Mouse (Mus musculus): ENCODE data around the gene Exoc3l4.

The Exoc3l4 gene

DNA sequence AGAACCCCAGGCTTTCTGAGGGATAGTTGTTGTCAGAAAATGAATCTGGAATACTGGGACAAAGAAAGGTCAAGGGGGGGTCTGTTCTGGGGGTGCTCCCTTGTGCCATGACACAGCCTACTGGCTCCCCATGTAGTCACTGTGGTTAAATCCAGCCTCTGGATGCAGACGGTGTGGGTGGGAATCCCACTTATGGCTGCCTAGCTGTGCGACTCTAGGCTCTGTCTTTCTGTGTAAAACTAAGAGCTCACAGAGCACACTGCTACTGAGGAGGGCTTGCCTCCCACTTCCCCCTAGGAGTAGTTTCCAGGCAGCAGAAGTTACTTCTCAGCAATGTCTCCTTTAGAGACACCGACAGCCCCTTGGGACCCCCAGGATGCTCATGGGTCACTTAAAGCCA is 19.4 kb downstream of the Exoc3l4 start:
- DNase-seq = no peak

DNA sequence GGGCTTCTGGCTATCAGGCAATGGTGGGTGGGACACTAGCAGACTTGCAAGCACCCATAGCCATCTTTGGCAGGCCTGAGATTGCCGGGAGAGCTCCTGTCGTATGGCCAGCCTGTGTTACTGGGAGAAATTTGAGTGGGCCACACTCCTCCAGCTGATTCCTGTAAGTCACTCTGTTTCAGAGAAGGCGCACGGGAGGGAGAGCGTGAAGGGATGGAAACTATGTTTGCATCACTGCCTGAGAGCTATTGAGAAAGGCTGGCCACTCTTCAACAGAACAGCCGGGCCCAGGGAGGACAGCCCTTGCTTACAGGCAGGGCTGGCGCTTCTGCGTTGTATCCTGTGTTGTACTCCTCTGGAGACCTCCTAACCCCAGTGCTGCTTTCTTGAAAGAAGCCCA is 19.8 kb downstream of the Exoc3l4 start:
- no peak for DNase-seq

DNA sequence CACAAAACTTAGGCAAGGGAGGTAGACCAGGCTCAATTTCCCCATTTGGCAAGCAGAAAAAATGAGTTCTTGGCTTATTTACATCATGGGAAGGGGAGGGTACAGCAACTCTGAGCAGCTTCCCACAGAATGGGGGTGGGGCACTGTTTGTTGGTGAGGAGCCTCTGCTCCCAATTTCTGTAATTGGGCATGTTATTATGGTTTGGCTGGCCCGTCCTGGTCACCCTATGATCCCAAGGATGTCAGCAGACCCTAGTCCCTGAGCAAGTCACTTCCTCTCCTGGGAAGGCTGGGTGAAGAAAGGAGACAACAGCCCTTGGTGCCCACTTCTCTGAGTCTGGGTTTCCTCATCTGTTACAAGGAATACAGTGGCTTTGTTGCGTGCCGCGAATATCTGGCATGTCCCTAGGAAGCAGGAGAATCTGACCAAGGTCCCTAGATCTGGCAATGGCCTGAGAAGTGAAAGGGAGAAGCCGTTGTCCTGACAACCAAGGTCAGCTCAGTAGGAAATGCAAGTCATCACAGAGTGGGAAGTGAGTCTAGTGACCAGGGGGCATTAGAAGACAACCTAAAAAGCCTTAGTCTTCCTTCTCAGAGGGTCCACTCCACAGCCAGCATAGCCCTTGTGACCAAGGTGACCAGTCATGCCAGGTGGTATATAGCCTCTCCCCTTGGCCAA is 20.5 kb downstream of the Exoc3l4 start:
- DNase-seq = no peak

DNA sequence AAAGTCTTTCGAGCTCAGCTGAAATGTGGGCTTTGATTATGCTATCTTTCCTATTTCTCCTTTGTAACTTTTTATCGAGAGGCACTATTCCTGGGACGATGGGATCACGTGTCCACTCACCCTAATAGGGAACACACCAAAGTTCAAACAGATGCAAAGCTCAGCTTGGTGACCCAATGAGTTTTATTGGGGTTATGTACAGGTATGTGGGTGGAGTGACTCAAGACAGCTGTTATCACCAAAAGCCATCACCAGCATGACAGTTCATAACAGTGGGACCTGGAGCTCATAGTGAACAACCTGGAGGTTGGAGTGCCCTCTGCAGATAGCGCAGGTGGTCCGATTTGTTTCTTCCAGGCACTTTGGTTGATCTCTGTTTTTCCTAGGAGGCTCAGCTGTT is 22.0 kb downstream of the Exoc3l4 start:
- no peak for DNase-seq

DNA sequence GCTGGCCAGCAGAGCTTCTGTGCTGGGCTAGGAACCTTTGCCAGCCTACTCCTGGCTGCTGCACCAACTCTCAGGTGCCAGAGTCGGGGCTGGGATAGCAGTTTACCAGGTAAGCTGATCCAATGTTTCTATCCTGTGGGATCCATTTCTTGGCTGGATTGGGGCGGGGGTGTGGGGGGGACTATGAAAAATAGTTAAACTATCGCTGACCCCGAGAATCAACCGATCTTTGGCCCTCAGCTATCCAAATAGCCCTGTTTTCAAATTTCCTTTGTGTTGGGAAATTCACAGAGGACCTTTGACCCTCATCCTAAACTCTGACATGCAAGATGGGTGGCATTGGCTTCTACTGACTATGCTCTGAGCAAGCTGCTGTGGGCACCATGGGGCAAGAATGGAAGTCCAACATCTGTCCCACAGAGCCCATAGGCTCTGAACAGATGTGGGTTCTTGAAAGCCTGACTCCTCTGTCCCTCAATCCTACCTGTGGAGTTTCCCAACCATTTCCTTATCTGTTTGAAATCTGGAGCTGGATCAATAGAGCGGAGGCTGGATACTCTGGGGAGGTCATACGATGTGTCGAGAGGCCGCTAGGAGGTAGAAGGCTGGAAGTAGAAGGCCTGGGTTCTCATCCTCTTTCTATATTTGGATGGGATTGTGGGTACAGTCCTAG is 24.0 kb downstream of the Exoc3l4 start:
- no peak for DNase-seq

DNA sequence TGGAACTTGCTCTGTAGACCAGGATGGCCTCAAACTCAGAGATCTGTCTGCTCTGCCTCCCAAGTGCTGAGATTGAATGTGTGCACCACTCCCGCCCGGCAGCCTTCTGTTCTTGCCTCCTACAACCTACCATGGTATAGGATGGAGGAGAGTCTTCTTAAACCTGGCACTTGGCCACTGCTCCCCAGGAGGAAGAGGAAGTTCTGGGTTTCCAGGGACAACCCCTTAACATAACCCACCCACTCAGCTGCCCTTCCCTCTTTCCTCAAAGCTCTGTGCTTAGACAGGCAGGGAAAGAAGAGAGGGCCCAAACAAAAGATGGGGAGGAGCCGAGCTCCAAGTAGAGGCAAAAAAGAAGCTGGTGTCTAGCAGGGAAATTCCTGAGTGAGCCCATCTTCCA is 24.7 kb downstream of the Exoc3l4 start:
- no peak for DNase-seq

DNA sequence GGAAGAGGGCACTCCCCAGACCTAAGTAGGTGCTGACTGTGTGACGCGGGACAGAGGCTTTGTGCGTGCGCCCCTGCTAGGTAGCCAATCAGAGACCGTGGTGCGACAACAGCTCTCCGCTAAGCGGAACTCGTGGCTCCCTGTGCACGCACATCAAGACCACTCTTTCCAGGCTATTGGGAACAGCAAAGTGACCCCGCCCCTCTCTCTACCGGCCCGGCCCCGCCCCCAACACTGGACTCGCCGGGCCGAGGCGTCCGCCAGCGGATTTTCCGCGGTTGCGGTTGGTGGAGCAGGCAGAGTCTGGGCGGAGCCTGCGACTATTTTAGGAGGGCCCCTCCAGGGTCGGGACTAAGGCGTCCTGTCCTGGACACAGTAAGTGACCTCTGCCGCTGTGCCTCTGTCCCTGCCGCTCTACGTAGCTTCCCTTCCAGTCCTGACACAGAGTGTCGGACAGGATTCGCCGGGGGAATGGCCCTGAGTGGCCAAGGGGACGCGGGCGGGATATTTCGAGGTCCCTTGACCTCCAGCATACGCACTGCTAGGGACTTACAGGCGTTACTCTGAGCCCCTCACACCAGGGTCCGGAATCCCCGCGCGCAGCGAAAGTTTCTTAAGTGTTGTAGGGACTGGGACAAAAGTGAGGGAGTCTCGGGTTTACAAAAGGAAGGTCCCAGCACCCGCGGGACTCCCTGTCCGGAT is 25.6 kb downstream of the Exoc3l4 start, which contains the start of gene Tnfaip2:
Gene Tnfaip2, plus strand, starts transcription at position 161 of the 702 bp plus-strand sequence.
- no peak for DNase-seq

DNA sequence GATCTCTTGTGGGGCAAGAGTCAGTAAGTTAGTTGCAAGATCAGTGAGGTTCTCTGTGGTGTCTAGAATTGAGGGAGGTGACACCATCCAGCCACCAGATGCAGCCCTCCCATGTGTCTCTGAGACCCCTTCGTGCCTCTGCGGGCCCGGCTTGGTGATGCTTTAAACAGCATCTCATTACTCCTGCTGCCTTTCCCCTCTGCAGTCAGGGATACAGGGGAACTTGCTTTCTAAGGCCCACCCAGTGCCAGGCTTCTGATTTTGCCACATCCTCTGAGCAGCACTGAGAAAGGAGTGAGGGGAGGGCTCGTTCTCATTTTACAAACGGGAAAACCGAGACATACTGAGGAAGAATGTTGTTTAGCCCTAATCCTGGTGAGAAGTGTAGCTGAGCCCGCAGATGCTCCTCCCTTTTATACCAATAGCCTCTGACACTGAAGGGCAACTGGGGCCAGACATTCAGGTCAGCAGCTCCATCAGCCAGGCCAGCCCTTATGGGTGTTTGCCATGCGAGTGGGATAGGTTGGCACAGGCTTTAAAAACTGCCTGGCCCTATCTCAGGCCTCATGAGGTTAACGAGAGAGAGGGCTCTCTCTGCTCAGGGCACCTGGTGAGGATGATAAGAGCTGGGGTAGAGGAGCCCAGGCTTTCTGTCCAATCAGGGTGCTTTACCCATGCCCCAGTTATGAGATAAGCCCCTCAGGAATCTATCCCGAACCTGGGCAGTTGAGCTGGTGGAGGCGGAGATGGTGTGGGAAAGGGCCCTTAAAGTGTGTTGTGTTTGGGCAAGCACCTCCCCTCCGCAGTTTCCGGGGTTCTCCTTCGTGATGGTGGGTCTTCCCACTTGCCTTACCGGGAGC is 26.4 kb downstream of the Exoc3l4 start:
- no peak for DNase-seq

DNA sequence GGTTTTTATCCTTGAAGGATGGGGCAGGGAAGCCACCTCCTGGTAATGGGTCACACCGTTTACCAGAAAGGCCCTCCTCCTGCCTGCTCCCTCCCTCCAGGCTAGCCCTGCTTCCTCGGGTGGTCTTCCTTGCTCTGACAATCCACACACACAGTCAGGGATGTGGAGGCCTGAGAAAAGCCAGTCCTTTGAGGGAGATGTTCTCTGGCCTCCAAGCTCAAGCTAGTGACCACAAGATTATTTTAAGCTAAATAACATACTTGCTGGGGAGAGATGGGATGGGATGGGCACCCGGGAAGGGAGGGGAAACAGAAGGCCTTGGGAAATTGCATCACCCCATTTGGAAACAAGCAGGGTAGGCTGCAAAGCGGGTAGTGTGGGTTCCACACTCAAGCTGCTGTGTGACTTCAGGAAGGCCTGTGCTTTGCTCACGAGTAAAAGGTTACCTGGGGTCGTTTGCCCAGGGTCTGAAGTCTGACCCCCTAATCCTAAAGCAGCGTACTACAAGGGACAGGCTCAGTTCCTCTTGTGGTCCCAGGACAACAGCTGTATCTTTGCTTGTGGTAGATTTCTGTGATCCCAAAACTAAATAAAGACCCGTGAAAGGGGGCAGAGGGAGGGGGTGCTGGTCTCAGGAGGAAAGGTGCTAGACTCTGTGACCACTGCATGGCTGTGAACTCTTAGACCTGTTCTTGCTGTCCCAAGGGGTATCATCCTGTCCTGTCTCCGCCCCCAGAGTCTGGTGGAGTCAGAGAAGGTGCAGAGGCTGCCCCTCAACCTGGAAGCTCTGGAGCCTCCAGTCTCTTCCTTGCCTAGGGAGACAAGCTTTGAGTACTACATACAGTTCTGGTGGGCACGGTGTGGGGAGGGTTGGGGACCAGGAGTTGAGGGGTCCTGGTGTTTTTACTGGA is 27.4 kb downstream of the Exoc3l4 start:
- no peak for DNase-seq

DNA sequence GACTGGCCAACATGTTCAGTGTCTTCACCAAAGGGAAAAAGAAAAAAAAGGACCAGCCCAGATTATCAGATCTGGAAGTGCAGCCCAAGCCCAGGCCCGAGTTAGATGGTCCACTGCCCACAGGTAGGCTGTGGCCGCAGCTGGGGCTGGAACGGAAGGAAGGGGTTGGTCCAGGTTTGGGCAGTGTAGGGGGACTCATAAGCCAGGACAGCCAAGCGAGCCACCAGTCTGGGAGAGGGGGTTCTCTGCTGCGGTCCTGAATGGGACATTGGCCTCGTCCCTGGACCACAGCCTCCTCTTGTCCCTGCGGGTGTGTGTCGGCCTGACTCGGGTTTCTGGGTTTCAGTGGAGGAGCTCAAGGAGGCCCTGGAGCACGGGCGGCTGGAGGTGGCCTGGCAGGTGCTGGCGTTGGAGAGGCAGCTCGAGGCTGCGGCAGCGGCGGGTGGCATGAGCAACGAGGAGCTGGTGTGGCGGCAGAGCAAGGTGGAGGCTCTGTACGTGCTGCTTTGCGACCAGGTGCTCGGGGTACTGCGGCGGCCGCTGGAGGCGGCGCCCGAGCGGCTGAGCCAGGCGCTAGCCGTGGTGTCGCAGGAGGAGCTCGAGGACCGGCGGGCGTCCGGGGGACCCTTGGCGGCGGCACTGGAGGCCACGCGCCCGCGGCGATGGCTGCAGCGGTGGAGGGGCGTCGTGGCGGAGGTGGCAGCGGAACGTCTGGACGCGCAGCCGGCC is 28.5 kb downstream of the Exoc3l4 start:
- no peak for DNase-seq

DNA sequence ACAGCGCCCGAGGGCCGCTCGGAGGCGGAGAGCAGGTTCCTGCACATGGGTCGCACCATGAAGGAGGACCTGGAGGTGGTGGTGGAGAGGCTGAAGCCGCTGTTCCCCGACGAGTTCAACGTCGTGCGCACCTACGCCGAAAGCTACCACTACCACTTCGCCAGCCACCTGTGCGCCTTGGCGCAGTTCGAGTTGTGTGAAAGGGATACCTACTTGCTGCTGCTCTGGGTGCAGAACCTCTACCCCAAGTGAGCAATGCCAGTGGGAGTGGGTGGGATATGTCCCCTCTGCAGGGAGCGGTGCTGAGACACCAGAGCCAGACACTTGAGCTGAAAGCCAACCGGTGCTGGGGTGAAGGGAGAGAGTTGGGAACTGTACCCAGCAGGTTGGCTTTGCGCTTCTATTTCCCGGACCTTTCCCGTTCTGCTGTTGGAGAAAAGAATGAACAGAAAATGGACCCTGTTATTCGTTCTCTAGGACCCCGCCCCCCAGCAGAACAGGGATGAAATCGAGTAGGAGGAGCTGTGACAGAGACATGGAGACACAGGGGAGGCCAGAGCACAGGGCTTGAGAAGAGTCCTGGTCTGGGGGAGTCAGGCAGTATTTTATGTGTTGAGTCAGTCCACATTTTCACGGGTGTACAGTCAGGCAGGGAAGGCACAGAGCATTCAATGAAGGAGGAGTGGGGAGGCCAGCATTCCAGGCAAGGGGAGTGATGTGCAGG is 29.2 kb downstream of the Exoc3l4 start:
- no peak for DNase-seq

DNA sequence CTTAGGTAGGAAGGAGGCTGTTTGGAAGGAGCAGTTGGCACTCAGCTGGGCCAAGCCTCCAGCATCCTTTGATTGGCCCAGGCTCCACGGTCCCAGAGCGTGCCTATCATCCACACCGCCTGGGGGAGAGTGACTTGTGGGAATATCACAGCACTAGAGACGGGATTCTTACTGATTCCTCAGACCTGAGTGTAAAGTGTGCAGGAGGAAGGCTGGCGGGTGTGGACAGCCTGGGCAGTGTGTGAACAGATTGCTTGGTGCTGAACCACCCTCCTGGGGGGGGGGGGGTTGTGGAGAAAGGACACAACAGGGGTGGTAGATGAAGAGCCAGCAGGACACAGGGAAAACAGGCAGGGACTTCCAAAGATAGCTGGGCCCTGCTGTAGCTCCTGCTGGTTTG is 29.9 kb downstream of the Exoc3l4 start:
- DNase-seq = no peak

DNA sequence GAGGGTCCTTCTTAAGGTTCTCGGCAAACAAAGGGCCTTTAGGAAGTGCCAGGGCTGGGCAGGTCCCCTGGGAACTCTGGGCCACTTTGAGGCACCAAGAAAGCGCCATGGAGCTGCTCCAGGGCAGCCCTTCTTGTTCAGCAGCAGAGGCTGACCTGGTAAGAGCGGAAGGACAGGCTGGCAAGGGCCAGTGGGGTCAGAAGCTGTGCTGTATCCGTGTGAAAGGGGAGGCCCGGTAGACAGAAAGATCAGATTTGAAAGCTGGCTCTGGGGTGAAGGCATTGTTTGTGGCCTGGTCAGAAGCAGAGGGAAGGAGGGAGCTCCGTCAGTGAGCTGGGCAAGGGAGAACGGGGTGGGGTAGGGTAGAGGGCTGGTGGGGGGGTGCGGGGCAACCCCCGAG is 30.5 kb downstream of the Exoc3l4 start:
- no peak for DNase-seq

DNA sequence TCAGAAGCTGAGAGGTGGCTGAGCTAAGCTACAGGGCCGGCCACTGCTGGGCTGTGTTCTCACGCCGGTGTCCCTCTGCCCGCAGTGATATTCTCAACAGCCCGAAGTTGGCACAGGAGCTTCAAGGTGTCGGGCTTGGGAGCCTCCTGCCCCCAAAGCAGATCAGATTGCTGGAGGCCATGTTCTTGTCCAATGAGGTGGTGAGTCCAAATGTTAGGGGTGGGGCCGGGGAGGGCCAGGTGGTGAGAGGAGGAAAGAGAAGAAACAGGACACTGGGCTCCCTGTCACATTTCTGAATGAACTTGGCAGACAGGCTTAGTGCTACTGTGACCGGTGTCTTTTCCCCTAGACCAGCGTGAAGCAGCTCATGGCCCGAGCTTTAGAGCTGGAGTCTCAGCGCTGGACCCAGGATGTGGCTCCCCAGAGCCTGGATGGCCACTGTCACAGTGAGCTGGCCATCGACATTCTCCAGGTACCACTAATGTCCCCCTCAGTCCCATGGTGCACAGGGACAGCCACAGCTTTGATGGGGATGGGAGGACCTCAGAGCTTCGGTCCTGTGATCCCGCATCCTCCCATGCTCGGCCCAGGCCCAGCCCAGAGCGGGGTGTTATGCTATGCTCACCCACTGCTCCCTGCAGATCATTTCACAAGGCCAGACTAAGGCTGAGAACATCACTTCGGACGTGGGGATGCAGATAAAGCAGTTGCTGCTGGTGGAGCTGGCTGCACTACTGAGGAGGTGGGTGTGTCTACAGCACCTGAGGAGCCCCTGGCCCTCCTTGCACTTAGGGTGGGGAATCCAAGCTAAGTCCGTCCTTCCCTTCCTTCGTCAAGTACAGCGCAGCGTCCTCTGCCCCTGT is 31.3 kb downstream of the Exoc3l4 start:
- no peak for DNase-seq

DNA sequence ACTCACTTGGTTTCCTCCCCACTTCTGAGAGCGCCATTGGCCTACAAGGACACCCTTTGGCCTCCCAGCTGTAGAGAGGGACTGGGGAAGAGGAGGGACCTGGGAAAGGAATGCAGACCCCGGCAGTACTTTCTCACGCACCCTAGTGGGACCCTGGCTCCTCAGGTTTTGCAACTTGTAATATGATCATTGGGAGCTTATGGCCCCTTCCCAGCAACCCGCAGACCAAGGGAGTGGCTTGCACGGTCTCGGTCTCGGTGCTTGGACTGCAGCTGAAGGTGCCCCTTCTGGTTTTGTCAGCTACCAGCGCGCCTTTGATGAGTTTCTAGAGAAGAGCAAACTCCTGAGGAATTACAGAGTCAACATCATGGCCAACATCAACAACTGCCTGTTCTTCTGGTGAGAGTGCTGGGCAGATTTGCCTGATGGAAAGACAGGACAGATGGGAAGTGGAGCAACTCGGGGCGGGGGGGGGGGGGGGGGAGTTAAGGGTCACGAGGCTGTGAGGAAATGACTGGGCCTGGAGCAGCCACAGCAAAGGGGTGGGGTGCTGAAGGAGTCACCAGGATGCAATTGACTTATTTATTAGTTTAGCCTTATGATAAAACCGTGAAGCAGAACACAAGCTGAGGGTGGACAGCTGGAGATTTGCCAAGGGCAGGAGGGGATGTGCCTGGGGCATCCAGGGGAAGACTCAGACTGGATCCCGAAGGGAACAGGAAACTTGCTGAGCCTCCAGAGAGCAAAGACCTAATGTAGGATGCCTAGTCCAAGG is 32.3 kb downstream of the Exoc3l4 start:
- no peak for DNase-seq

DNA sequence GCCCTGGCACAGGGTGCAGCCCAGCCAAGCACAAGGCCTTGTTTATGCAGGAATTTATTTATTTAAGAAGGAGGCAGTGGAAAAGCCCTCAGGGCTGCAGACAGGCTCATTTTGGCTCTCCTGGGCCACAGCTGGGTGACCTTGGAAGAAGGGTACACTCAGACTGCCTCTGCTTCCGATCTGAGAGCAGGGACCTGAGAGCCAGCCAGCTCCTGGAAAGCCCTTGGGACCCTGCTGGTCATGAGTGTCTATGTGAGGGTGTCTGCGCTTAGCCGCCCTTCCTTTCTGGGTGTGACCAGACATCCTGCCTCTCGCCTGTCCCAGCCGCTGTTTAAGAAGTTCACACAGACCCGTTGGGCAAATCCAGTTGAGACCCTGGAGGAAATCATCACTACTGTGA is 33.5 kb downstream of the Exoc3l4 start:
- DNase-seq = no peak

DNA sequence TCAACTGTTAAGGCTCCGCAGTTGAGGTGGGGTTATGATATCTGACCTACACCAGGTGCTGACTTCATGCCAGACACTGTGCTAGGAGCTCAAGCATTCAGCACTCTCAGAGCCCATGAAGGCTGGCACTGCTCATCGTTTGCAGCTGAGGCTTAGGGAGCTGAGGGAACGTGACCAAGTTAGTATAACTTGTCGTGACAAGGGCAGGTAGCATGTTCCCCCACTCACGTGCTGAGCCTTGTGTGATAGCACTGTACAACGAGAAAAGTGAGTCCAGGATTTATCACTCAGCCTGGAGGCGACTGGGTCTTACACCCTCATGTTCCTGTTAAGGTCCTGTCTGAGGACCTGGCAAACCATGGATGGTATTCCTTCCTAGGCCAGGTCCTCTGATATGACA is 34.7 kb downstream of the Exoc3l4 start:
- no peak for DNase-seq

DNA sequence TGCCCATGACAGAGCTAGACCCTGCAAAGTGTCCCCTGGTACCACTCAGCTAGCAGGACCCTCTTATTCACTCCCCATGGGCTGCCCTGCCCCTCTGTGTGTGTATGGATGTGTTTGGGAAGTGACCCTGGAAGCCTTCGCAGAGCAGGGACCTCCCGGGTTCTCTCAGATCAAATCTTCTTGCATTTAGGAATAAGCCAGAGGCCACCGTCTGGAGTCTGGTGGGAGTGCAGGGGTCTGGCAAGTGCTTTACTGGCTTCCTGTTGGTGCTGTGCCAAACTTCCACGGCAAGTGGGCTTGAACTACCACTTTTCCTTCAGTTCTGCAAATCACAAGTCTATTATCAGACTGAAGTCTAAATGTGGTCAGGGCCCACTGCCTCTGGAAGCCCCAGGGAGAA is 37.2 kb downstream of the Exoc3l4 start:
- DNase-seq = no peak

Data from cerebellum, adult 9-11 months (tissue).